Mouse (Mus musculus) 3134 (cell line): ENCODE data around the gene Gm20911.
"Not testable (repeated sequence)": the region's sequence is repeated elsewhere in the genome, so short reads cannot be mapped to it uniquely, and the experiment has no call there.

ENCODE experiments used
- DNase-seq: peaks from one replicate; pipeline ENCODE4 v3.0.0-alpha.2; 2011; ENCODE audit warnings: low spot score; ENCODE audit not compliant: insufficient read length; ENCODE audit errors: extremely low read depth

The Gm20911 gene

DNA sequence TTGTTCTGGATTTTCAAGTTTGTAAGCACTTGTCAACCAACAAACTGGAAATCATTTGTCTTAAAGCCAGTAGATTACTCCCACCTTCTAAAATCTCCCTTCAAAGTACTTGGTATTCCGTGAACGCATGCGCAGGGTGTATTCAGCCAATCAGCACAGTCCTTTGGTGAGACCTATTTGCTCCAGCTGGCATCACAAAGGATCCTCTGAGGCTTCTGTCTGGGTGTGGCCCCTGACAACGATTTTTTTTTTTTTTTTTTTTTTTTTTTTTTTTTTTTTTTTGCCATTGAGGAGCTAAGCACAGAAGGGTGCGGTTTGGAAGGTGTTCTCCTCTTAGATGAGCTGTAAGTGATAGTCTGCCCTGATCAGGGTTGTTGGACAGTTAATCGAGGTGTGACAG, at the start of gene Gm20911:
Gene Gm20911 (plus strand): TSS at position 301 of the 400 bp plus-strand sequence.
- DNase-seq = not testable (repeated sequence)
